Mouse (Mus musculus): ENCODE measurements around the gene Gm6482. TPM values are rescaled to one million over a fixed set of nuclear protein-coding genes. Genes with fewer than 3 reads are reported as not detected.
"Not testable (repeated sequence)": the region's sequence is repeated elsewhere in the genome, so short reads cannot be mapped to it uniquely, and the experiment has no call there.

Gene Gm6482
- not detected in 2 replicates for polyA plus RNA-seq (2016; fragmentation: Nextera tagmentation; extraction: Ambion mirVana)

DNA sequence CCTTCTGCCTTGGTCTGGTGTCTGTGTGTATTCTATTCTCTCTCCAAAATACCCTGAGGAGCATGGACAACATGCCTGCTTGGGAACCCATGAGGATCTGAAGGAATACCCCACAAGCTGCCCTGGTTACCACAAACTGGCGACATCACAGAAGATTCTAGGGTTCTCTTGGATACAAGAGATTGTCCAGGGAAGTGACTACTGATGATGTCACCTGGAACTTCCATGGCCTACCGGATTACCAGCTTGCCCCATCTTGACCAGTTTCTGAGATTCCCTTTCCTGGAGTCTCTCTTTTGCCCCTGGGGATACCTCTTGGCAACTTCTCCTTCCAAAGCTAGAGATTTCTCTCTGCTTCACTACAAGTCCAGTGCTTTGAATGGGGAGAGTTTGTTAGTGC is at the start of gene Gm6482:
Gene Gm6482 (minus strand): TSS at position 101 of the 400 bp plus-strand sequence.
- not testable (repeated sequence) for H3K4me3 ChIP-seq (replicated peaks); H3K9ac ChIP-seq (replicated peaks); ATAC-seq (ENCODE audit: insufficient number of reproducible peaks, insufficient read depth, low FRiP score, low TSS enrichment, low read depth); H3K27ac ChIP-seq; H3K4me2 ChIP-seq; H3K9me3 ChIP-seq; H3K4me1 ChIP-seq (replicated peaks); H3K27me3 ChIP-seq; H3K36me3 ChIP-seq
- no CpG with 5 or more reads among the region's 2 CpGs for WGBS

DNA sequence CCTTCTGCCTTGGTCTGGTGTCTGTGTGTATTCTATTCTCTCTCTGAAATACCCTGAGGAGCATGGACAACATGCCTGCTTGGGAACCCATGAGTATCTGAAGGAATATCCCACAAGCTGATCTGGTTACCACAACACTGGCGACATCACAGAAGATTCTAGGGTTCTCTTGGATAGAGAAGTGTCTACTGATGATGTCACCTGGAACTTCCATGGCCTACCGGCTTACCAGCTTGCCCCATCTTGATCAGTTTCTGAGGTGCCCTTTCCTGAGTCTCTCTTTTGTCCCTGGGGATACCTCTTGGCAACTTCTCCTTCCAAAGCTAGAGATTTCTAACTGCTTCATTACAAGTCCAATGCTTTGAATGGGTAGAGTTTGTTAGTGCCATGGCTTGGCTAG is 45.3 kb upstream of the Gm6482 start, which contains the start of gene Gm7954:
Gene Gm7954 (minus strand): TSS at position 101 of the 400 bp plus-strand sequence.
- H3K4me3 ChIP-seq (replicated peaks); H3K4me2 ChIP-seq; H3K4me1 ChIP-seq (replicated peaks); H3K27me3 ChIP-seq; H3K27ac ChIP-seq; H3K9ac ChIP-seq (replicated peaks); H3K9me3 ChIP-seq; H3K36me3 ChIP-seq; ATAC-seq (ENCODE audit: insufficient number of reproducible peaks, insufficient read depth, low FRiP score, low TSS enrichment, low read depth): not testable (repeated sequence)
- no CpG with 5 or more reads among the region's 2 CpGs for WGBS

DNA sequence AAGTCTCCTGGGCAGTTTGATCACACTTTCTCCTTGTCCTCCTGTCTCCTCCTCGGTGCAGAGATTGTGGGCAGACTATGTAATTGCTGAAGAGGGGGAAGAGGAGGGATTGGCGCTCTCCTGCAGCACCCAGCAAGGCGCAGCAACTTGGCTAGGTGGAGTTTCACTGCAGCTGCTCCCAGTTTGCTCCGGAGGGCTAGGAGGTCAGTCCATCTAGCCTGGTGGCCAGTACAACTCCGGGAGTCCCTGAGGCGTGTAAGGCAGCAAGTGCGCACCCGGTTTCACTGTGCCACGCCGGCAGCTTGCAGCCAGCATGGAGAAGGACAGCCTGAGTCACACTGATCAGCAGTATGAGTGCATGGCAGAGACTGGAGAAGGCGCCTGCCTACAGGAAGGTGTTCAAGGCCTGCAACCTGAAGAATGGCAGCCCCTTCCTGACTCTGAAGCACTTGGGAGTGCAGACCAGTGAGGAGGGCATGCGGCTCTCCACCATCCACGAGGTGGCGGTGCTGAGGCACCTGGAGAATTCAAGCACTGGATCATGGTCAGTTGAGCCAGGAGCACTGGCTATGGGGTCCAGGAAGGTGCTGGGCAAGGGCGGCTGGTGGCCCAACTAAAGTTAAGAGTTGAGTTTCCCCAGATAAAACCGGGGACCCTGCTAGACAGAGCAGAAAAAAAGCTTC is 17.5 kb upstream of the Gm6482 start:
- H3K9me3 ChIP-seq; H3K9ac ChIP-seq (replicated peaks); H3K36me3 ChIP-seq; H3K4me3 ChIP-seq (replicated peaks); H3K27ac ChIP-seq; H3K27me3 ChIP-seq; ATAC-seq (ENCODE audit: insufficient number of reproducible peaks, insufficient read depth, low FRiP score, low TSS enrichment, low read depth); H3K4me1 ChIP-seq (replicated peaks): not testable (repeated sequence)
- whole genome bisulfite sequencing, result 15% methylated on average over 13 of the region's 16 CpGs
- peak overlapping the region; percentile 30 for H3K4me2 ChIP-seq

DNA sequence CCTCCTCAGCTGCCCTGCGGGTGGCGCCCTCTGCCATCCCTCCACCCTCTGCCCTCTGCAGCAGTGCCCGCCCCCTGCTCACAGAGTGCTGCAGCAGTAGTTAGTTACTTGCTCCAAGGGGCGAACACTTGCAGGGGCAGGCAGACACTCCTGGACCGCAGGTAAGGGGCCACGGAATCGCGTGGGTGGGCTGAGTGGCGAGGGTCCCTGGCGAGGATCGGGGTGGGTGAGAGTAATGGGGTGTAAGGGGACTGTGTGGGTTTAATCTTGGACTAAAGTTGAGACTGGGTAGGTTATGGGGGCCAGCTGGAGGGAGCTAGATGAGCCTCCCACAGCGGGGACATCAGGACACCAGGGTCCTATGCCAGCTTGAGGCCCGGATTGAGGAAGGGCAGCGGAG is 16.6 kb upstream of the Gm6482 start:
- peak overlapping the region; percentile 30 for H3K4me2 ChIP-seq
- H3K9me3 ChIP-seq; H3K27me3 ChIP-seq; H3K9ac ChIP-seq (replicated peaks); H3K4me3 ChIP-seq (replicated peaks); H3K4me1 ChIP-seq (replicated peaks); ATAC-seq (ENCODE audit: insufficient number of reproducible peaks, insufficient read depth, low FRiP score, low TSS enrichment, low read depth); H3K27ac ChIP-seq; H3K36me3 ChIP-seq: not testable (repeated sequence)
- WGBS, result 7% methylated on average over 14 of the region's 14 CpGs

DNA sequence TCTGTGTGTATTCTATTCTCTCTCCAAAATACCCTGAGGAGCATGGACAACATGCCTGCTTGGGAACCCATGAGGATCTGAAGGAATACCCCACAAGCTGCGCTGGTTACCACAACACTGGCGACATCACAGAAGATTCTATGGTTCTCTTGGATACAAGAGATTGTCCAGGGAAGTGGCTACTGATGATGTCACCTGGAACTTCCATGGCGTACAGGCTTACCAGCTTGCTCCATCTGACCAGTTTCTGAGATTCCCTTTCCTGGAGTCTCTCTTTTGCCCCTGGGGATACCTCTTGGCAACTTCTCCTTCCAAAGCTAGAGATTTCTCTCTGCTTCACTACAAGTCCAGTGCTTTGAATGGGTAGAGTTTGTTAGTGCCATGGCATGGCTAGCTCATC is 21.8 kb downstream of the Gm6482 start, which contains the start of gene Gm7945:
Gene Gm7945 (minus strand): TSS at position 101 of the 400 bp plus-strand sequence.
- not testable (repeated sequence) for H3K9ac ChIP-seq (replicated peaks); H3K36me3 ChIP-seq; H3K27ac ChIP-seq; H3K4me1 ChIP-seq (replicated peaks); H3K4me2 ChIP-seq; H3K4me3 ChIP-seq (replicated peaks); H3K9me3 ChIP-seq; H3K27me3 ChIP-seq; ATAC-seq (ENCODE audit: insufficient number of reproducible peaks, insufficient read depth, low FRiP score, low TSS enrichment, low read depth)
- WGBS, result no CpG with 5 or more reads among the region's 3 CpGs

Other genes with a start within 250 kb of the Gm6482 start
- gene Sftpd, start 223.1 kb downstream of the Gm6482 start, polyA plus RNA-seq (2016; fragmentation: Nextera tagmentation; extraction: Ambion mirVana), result not detected in 2 replicates
- not detected in 2 replicates for gene Gm2832, start 129.5 kb downstream of the Gm6482 start, polyA plus RNA-seq (2016; fragmentation: Nextera tagmentation; extraction: Ambion mirVana)
- not detected in 2 replicates for gene Gm5798, start 59.7 kb downstream of the Gm6482 start, polyA plus RNA-seq (2016; fragmentation: Nextera tagmentation; extraction: Ambion mirVana)
- not detected in 2 replicates for gene Gm7945, start 21.9 kb downstream of the Gm6482 start, polyA plus RNA-seq (2016; fragmentation: Nextera tagmentation; extraction: Ambion mirVana)
- not detected in 2 replicates for gene Gm7954, start 45.2 kb upstream of the Gm6482 start, polyA plus RNA-seq (2016; fragmentation: Nextera tagmentation; extraction: Ambion mirVana)
- gene Gm3486, start 81.2 kb upstream of the Gm6482 start, polyA plus RNA-seq (2016; fragmentation: Nextera tagmentation; extraction: Ambion mirVana), result not detected in 2 replicates
- not detected in 2 replicates for gene Gm7970, start 147.3 kb upstream of the Gm6482 start, polyA plus RNA-seq (2016; fragmentation: Nextera tagmentation; extraction: Ambion mirVana)
- gene 1700049E17Rik2, start 164.9 kb upstream of the Gm6482 start, polyA plus RNA-seq (2016; fragmentation: Nextera tagmentation; extraction: Ambion mirVana), result not detected in 2 replicates
- gene Gm3072, start 216.3 kb upstream of the Gm6482 start, polyA plus RNA-seq (2016; fragmentation: Nextera tagmentation; extraction: Ambion mirVana), result not detected in 2 replicates
- gene Gm3676, start 238.2 kb upstream of the Gm6482 start, polyA plus RNA-seq (2016; fragmentation: Nextera tagmentation; extraction: Ambion mirVana), result not detected in 2 replicates